Mouse (Mus musculus): ENCODE data around the gene Hdac7. TPM values are rescaled to one million over a fixed set of nuclear protein-coding genes. Genes with fewer than 3 reads are reported as not detected.

Gene Hdac7
- polyA plus RNA-seq, 2 experiments = 36.5 to 79.3 TPM

DNA sequence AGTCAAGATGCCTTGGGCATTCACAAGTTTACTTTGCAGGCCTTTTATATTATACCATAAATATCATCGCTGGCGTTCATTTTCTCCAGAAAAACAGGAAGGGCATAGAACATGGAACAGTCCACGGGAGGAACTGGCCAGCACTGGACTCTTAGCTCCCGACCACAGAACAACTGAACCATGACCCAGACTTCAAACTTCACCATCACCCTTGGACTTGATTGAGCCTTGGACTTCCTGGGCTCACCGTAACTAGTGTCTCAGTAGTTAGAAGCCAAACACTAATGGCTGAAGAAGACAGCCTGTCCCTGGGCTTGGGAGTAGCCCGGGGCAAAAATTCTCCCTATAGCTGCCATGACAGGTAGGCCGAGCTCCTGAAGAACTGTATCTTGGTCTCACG is 37.1 kb upstream of the Hdac7 start:
- no peak for TF ChIP-seq POLR2A (IDR thresholded peaks at IDR 0.05; ENCODE audit: borderline replicate concordance, extremely low read depth, insufficient read depth, insufficient read length)
- DNase-seq (ENCODE audit: low spot score) = no peak
- WGBS = 87% methylated on average over 8 of the region's 8 CpGs

GRCm38 (mm10) chr15:97880441-97880840 is 36.1 kb upstream of the Hdac7 start:
- Histone ChIP-seq H3K4me1 (ENCODE audit: control insufficient read depth, insufficient read depth, low read length) (peaks cover 6% of the 10 kb centered on the region; the same call in 1 of the 2 replicates), H3K27ac (replicated peaks; ENCODE audit: low read depth, low read length) (no peak overlapping the region), H3K36me3 (ENCODE audit: control insufficient read depth, insufficient read depth, low read length) (no peaks in the 10 kb centered on the region), H3K9me3 (ENCODE audit: control insufficient read depth, low read length) (no peaks in the 10 kb centered on the region), H3K4me3 (replicated peaks; ENCODE audit: low read length) (no peak overlapping the region), H3K4me2 (replicated peaks; ENCODE audit: low read depth, low read length, severe bottlenecking) (no peak overlapping the region), H3K9ac (ENCODE audit: low read depth, low read length, severe bottlenecking) (no peak overlapping the region), H3K27me3 (ENCODE audit: control insufficient read depth, insufficient read depth, low read length) (no peaks in the 10 kb centered on the region)
- 88% methylated on average over 9 of the region's 9 CpGs for WGBS
- no peak for TF ChIP-seq POLR2A (IDR thresholded peaks at IDR 0.05; ENCODE audit: borderline replicate concordance, extremely low read depth, insufficient read depth, insufficient read length)
- ATAC-seq (ENCODE audit: low FRiP score, low read depth) (no peak), DNase-seq (ENCODE audit: low spot score) (no peak)

More for the DNA sequence above, 37.1 kb upstream of the Hdac7 start:
- Histone ChIP-seq H3K4me3 (replicated peaks; ENCODE audit: low read length) (no peak overlapping the region), H3K36me3 (ENCODE audit: control insufficient read depth, insufficient read depth, low read length) (no peaks in the 10 kb centered on the region), H3K9ac (ENCODE audit: low read depth, low read length, severe bottlenecking) (no peak overlapping the region), H3K4me2 (replicated peaks; ENCODE audit: low read depth, low read length, severe bottlenecking) (no peak overlapping the region), H3K27ac (replicated peaks; ENCODE audit: low read depth, low read length) (no peak overlapping the region), H3K4me1 (ENCODE audit: control insufficient read depth, insufficient read depth, low read length) (peaks cover 6% of the 10 kb centered on the region; the same call in 1 of the 2 replicates), H3K9me3 (ENCODE audit: control insufficient read depth, low read length) (no peaks in the 10 kb centered on the region), H3K27me3 (ENCODE audit: control insufficient read depth, insufficient read depth, low read length) (no peaks in the 10 kb centered on the region)
- ATAC-seq (ENCODE audit: low FRiP score, low read depth) = no peak

DNA sequence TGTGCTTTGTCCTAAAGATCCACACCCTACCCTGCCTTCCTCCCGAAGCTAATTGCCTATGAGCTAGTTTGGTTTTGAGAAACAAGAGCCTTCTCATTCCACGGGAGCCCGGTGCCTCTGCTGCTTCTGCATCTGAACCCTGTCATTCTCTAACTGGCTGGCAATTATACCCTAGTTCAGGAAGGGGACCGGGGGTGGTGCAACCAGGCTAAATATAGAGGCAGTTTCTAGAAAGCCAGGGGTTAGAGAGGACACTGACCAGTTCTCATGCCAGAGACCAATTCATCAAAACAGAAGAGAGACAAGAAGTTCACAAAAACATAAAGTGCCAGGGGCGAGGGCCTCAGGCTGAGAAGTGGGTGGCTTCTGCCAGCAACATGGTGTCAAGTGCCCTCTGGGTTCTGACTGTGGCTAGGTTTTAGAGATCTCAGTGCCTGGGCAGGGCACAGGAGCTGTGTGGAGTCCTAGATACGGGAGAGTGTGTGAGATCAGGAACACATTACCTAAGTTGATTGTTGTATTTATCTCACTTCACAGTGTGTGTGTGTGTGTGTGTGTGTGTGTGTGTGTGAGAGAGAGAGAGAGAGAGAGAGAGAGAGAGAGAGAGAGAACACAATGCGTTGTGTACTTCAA is 34.5 kb upstream of the Hdac7 start:
- H3K9me3 ChIP-seq (ENCODE audit: control insufficient read depth, low read length) = no peaks in the 10 kb centered on the region
- no peaks in the 10 kb centered on the region for H3K27me3 ChIP-seq (ENCODE audit: control insufficient read depth, insufficient read depth, low read length)
- no peak overlapping the region for H3K4me2 ChIP-seq (replicated peaks; ENCODE audit: low read depth, low read length, severe bottlenecking)
- H3K9ac ChIP-seq (ENCODE audit: low read depth, low read length, severe bottlenecking) = no peak overlapping the region
- DNase-seq (ENCODE audit: low spot score) (no peak), ATAC-seq (ENCODE audit: low FRiP score, low read depth) (no peak)
- no peaks in the 10 kb centered on the region for H3K36me3 ChIP-seq (ENCODE audit: control insufficient read depth, insufficient read depth, low read length)
- WGBS = 56% methylated on average over 7 of the region's 7 CpGs
- no peak overlapping the region for H3K27ac ChIP-seq (replicated peaks; ENCODE audit: low read depth, low read length)
- H3K4me1 ChIP-seq (ENCODE audit: control insufficient read depth, insufficient read depth, low read length) = peaks cover 6% of the 10 kb centered on the region; the same call in 1 of the 2 replicates
- no peak overlapping the region for H3K4me3 ChIP-seq (replicated peaks; ENCODE audit: low read length)
- no peak for TF ChIP-seq POLR2A (IDR thresholded peaks at IDR 0.05; ENCODE audit: borderline replicate concordance, extremely low read depth, insufficient read depth, insufficient read length)

- Histone ChIP-seq H3K9me3 (ENCODE audit: control insufficient read depth, low read length) (no peaks in the 10 kb centered on the region), H3K4me1 (ENCODE audit: control insufficient read depth, insufficient read depth, low read length) (peaks cover 6% of the 10 kb centered on the region; the same call in 1 of the 2 replicates), H3K27me3 (ENCODE audit: control insufficient read depth, insufficient read depth, low read length) (no peaks in the 10 kb centered on the region), H3K9ac (ENCODE audit: low read depth, low read length, severe bottlenecking) (no peak overlapping the region), H3K36me3 (ENCODE audit: control insufficient read depth, insufficient read depth, low read length) (no peaks in the 10 kb centered on the region), H3K4me2 (replicated peaks; ENCODE audit: low read depth, low read length, severe bottlenecking) (no peak overlapping the region), H3K27ac (replicated peaks; ENCODE audit: low read depth, low read length) (no peak overlapping the region), H3K4me3 (replicated peaks; ENCODE audit: low read length) (no peak overlapping the region)
- TF ChIP-seq POLR2A (IDR thresholded peaks at IDR 0.05; ENCODE audit: borderline replicate concordance, extremely low read depth, insufficient read depth, insufficient read length) = no peak
- ATAC-seq (ENCODE audit: low FRiP score, low read depth) (no peak), DNase-seq (ENCODE audit: low spot score) (no peak)
- WGBS = 71% methylated on average over 8 of the region's 8 CpGs
Measured at GRCm38 (mm10) chr15:97875784-97876183, 31.5 kb upstream of the Hdac7 start.

DNA sequence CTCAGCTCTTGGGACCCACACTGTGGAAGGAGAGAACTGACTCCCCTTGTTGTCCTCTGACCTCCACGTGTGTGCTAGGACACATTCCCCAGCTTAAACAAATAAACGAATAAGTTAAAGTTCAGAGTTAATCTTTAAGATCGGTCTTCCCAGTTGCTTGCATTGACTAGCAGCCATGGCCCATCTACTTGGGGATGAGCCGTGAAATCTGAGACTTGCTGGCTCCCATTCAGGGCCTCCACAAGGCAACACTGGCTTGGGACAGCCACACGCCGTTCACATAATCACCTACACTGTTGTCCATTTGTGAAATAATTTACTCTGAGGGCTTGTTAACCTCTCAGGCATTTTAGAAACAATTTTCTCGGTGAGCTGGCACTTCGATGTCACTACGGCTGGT is 29.4 kb upstream of the Hdac7 start:
- no peaks in the 10 kb centered on the region for H3K27me3 ChIP-seq (ENCODE audit: control insufficient read depth, insufficient read depth, low read length)
- no peak overlapping the region for H3K9ac ChIP-seq (ENCODE audit: low read depth, low read length, severe bottlenecking)
- H3K27ac ChIP-seq (replicated peaks; ENCODE audit: low read depth, low read length) = no peak overlapping the region
- H3K4me3 ChIP-seq (replicated peaks; ENCODE audit: low read length) = no peak overlapping the region
- ATAC-seq (ENCODE audit: low FRiP score, low read depth) = no peak
- DNase-seq (ENCODE audit: low spot score) = no peak
- H3K36me3 ChIP-seq (ENCODE audit: control insufficient read depth, insufficient read depth, low read length) = no peaks in the 10 kb centered on the region
- 60% methylated on average over 9 of the region's 9 CpGs for WGBS
- TF ChIP-seq POLR2A (IDR thresholded peaks at IDR 0.05; ENCODE audit: borderline replicate concordance, extremely low read depth, insufficient read depth, insufficient read length) = no peak
- H3K9me3 ChIP-seq (ENCODE audit: control insufficient read depth, low read length) = no peaks in the 10 kb centered on the region
- H3K4me1 ChIP-seq (ENCODE audit: control insufficient read depth, insufficient read depth, low read length) = peaks cover 6% of the 10 kb centered on the region; the same call in 1 of the 2 replicates
- H3K4me2 ChIP-seq (replicated peaks; ENCODE audit: low read depth, low read length, severe bottlenecking) = no peak overlapping the region
